Mouse (Mus musculus): Measurements from ENCODE around the gene Prkag2. TPM values are rescaled to one million over a fixed set of nuclear protein-coding genes. Genes with fewer than 3 reads are reported as not detected.
A peak's percentile ranks its signal among the peaks of the same experiment; 100 is the strongest.

Gene Prkag2
- polyA plus RNA-seq, 1 experiment from 2014 or later = 38.3 TPM

GRCm38 (mm10) chr5:25019221-25019620, 81.2 kb downstream of the Prkag2 start:
- ATAC-seq = no peak
- H3K36me3 ChIP-seq (ENCODE audit: control insufficient read depth, insufficient read depth) = peaks cover 5% of the 10 kb centered on the region
- 28% methylated on average over 6 of the region's 6 CpGs for WGBS
- no peak overlapping the region for H3K4me2 ChIP-seq (replicated peaks; ENCODE audit: low read depth)
- H3K27ac ChIP-seq (ENCODE audit: low read depth, low read length) = no peak overlapping the region
- H3K4me3 ChIP-seq (ENCODE audit: low read depth, low read length) = no peak overlapping the region
- H3K9me3 ChIP-seq (ENCODE audit: control insufficient read depth) = no peaks in the 10 kb centered on the region
- no peak for TF ChIP-seq CTCF (IDR thresholded peaks at IDR 0.05; ENCODE audit: low read depth)
- H3K27me3 ChIP-seq (replicated peaks; ENCODE audit: control insufficient read depth, insufficient read depth, low read length) = no peaks in the 10 kb centered on the region
- no peak overlapping the region for H3K9ac ChIP-seq (ENCODE audit: low read depth, low read length)
- no peaks in the 10 kb centered on the region for H3K4me1 ChIP-seq (replicated peaks; ENCODE audit: control insufficient read depth, insufficient read depth, low read length)

DNA sequence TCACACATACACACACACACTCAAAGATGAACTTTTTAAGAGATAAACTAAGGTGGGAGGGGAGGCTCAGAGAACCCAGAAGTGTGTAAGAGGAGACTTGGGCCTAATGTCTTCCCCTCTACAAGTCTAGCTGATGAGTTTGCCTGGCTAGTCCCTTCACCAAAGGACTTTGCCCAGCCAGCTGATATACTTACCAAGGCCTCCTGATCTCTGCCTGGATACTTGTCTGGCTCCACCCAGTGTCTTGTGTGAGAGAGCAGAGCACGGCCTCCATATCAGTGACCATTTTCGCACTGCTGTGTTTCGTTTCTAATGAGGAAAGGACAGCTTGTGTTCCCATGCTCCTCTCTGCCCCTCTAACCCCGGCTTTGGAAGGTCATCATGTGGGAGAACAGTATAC, 88.3 kb downstream of the Prkag2 start:
- H3K4me1 ChIP-seq (replicated peaks; ENCODE audit: control insufficient read depth, insufficient read depth, low read length) = peaks cover 14% of the 10 kb centered on the region

GRCm38 (mm10) chr5:25011019-25011485, 89.4 kb downstream of the Prkag2 start:
- WGBS = 8% methylated on average over 8 of the region's 8 CpGs

More for the DNA sequence above, 88.3 kb downstream of the Prkag2 start:
- peak; percentile 40; the same call in 1 of the 2 replicates for TF ChIP-seq CTCF (IDR thresholded peaks at IDR 0.05; ENCODE audit: low read depth)
- no peak overlapping the region for H3K9ac ChIP-seq (ENCODE audit: low read depth, low read length)
- H3K4me3 ChIP-seq (ENCODE audit: low read depth, low read length) = no peak overlapping the region
- no peak overlapping the region for H3K4me2 ChIP-seq (replicated peaks; ENCODE audit: low read depth)
- no peaks in the 10 kb centered on the region for H3K9me3 ChIP-seq (ENCODE audit: control insufficient read depth)
- H3K36me3 ChIP-seq (ENCODE audit: control insufficient read depth, insufficient read depth) = no peaks in the 10 kb centered on the region
- H3K27ac ChIP-seq (ENCODE audit: low read depth, low read length) = peak overlapping the region; percentile 63
- no peaks in the 10 kb centered on the region for H3K27me3 ChIP-seq (replicated peaks; ENCODE audit: control insufficient read depth, insufficient read depth, low read length)
- 34% methylated on average over 4 of the region's 4 CpGs for WGBS
- ATAC-seq = peak; percentile 78

DNA sequence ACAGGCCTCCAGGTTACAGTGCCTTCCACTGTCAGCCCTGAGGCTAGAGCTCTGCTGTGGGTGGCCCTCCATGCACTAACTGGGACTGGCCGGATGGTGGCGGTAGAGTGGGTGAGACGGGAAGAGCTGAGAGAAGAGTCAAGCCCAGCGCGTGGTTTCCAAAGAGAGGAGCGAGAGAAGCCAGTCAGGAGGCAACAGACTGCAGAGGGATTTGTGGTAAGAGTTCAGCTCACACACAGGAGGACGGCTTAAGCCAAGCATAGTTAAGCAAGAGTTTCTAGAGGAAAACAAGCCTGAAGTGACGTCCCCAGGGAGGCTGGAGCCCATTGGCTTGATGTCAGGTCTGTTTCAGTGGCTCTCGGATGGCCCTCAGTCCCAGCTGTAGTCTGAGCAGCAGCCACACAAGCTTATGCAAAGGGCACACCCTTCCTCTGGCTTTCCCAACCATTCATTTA, 90.0 kb downstream of the Prkag2 start:
- peak overlapping the region; percentile 32 for H3K4me2 ChIP-seq (replicated peaks; ENCODE audit: low read depth)
- H3K9me3 ChIP-seq (ENCODE audit: control insufficient read depth) = no peaks in the 10 kb centered on the region
- TF ChIP-seq CTCF (IDR thresholded peaks at IDR 0.05; ENCODE audit: low read depth) = peak; percentile 96
- no peaks in the 10 kb centered on the region for H3K27me3 ChIP-seq (replicated peaks; ENCODE audit: control insufficient read depth, insufficient read depth, low read length)
- H3K9ac ChIP-seq (ENCODE audit: low read depth, low read length) = no peak overlapping the region
- peaks cover 18% of the 10 kb centered on the region for H3K4me1 ChIP-seq (replicated peaks; ENCODE audit: control insufficient read depth, insufficient read depth, low read length)
- no peaks in the 10 kb centered on the region for H3K36me3 ChIP-seq (ENCODE audit: control insufficient read depth, insufficient read depth)
- peak; percentile 36 for ATAC-seq
- no peak overlapping the region for H3K4me3 ChIP-seq (ENCODE audit: low read depth, low read length)
- peak overlapping the region; percentile 28; the same call in 1 of the 2 replicates for H3K27ac ChIP-seq (ENCODE audit: low read depth, low read length)
- WGBS = 6% methylated on average over 9 of the region's 9 CpGs

More at GRCm38 (mm10) chr5:25011019-25011485, 89.4 kb downstream of the Prkag2 start:
- Histone ChIP-seq H3K4me2 (replicated peaks; ENCODE audit: low read depth) (peak overlapping the region; percentile 32), H3K27me3 (replicated peaks; ENCODE audit: control insufficient read depth, insufficient read depth, low read length) (no peaks in the 10 kb centered on the region), H3K4me3 (ENCODE audit: low read depth, low read length) (no peak overlapping the region), H3K27ac (ENCODE audit: low read depth, low read length) (peak overlapping the region; percentile 28; the same call in 1 of the 2 replicates), H3K36me3 (ENCODE audit: control insufficient read depth, insufficient read depth) (no peaks in the 10 kb centered on the region), H3K9me3 (ENCODE audit: control insufficient read depth) (no peaks in the 10 kb centered on the region), H3K9ac (ENCODE audit: low read depth, low read length) (no peak overlapping the region), H3K4me1 (replicated peaks; ENCODE audit: control insufficient read depth, insufficient read depth, low read length) (peaks cover 14% of the 10 kb centered on the region)
- peak; percentile 29; the same call in 1 of the 2 replicates for ATAC-seq
- TF ChIP-seq CTCF (IDR thresholded peaks at IDR 0.05; ENCODE audit: low read depth) = peak; percentile 98

GRCm38 (mm10) chr5:25009770-25010169, 90.7 kb downstream of the Prkag2 start:
- no peak overlapping the region for H3K9ac ChIP-seq (ENCODE audit: low read depth, low read length)
- no peaks in the 10 kb centered on the region for H3K27me3 ChIP-seq (replicated peaks; ENCODE audit: control insufficient read depth, insufficient read depth, low read length)
- no peak for ATAC-seq
- TF ChIP-seq CTCF (IDR thresholded peaks at IDR 0.05; ENCODE audit: low read depth) = no peak
- H3K36me3 ChIP-seq (ENCODE audit: control insufficient read depth, insufficient read depth) = no peaks in the 10 kb centered on the region
- no peak overlapping the region for H3K4me2 ChIP-seq (replicated peaks; ENCODE audit: low read depth)
- peaks cover 18% of the 10 kb centered on the region for H3K4me1 ChIP-seq (replicated peaks; ENCODE audit: control insufficient read depth, insufficient read depth, low read length)
- no peak overlapping the region for H3K27ac ChIP-seq (ENCODE audit: low read depth, low read length)
- H3K9me3 ChIP-seq (ENCODE audit: control insufficient read depth) = no peaks in the 10 kb centered on the region
- 74% methylated on average over 3 of the region's 3 CpGs for WGBS
- no peak overlapping the region for H3K4me3 ChIP-seq (ENCODE audit: low read depth, low read length)

DNA sequence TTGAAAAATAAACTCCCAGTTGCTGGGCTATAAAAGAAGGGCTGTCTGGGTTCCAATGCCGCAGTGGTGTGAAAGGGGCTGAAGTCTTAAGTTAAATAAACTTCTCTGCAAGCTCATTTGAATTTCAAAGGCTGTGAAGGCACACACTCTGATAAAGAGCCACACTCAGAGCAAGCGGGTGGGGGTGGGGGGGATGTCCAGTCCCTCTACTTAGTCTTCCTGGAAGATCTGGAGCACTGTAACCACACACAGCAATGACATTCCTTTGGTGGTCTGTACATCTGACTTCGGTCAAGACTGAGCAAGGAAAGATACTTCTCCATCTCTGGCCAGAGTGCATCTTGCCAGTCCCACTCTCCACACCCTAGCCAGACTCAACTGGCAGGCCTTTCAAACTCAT, 91.5 kb downstream of the Prkag2 start:
- H3K27me3 ChIP-seq (replicated peaks; ENCODE audit: control insufficient read depth, insufficient read depth, low read length) = no peaks in the 10 kb centered on the region
- TF ChIP-seq CTCF (IDR thresholded peaks at IDR 0.05; ENCODE audit: low read depth) = no peak
- no peak for ATAC-seq
- no peaks in the 10 kb centered on the region for H3K36me3 ChIP-seq (ENCODE audit: control insufficient read depth, insufficient read depth)
- H3K4me1 ChIP-seq (replicated peaks; ENCODE audit: control insufficient read depth, insufficient read depth, low read length) = peaks cover 21% of the 10 kb centered on the region
- WGBS = 40% methylated on average over 3 of the region's 3 CpGs
- no peak overlapping the region for H3K4me2 ChIP-seq (replicated peaks; ENCODE audit: low read depth)
- no peak overlapping the region for H3K9ac ChIP-seq (ENCODE audit: low read depth, low read length)
- no peaks in the 10 kb centered on the region for H3K9me3 ChIP-seq (ENCODE audit: control insufficient read depth)
- no peak overlapping the region for H3K4me3 ChIP-seq (ENCODE audit: low read depth, low read length)
- H3K27ac ChIP-seq (ENCODE audit: low read depth, low read length) = no peak overlapping the region

Data from intestine, postnatal 0 days (tissue).